Mouse (Mus musculus): ENCODE results near the gene Adamts17. TPM values are rescaled to one million over a fixed set of nuclear protein-coding genes. Genes with fewer than 3 reads are reported as not detected.

Gene Adamts17
- polyA plus RNA-seq, 1 experiment = not detected

DNA sequence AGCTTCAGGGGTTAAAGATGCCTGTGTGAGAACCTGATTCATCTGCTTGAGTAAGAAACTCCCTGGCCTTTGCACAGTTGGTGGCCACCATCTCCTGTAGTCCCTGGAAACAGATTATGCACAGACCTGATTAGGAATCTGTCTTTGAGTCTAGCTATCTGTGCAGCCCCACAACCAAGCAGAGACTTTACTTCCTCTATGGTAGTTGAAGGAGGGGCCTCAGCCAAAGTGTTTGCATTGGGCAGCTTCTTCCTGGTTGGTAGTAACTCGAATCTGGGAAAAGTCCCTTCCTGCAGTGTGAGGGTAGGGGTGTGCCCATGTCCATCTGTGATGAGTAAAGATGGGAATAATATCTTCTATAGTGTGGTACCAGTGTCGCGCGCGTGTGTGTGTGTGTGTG, 115.2 kb downstream of the Adamts17 start:
- Histone ChIP-seq H3K4me3 (replicated peaks) (no peak overlapping the region), H3K27me3 (ENCODE audit: control insufficient read depth) (no peaks in the 10 kb centered on the region), H3K36me3 (ENCODE audit: control insufficient read depth) (no peaks in the 10 kb centered on the region), H3K9me3 (ENCODE audit: control insufficient read depth, low read length) (no peaks in the 10 kb centered on the region), H3K4me1 (ENCODE audit: control insufficient read depth) (no peaks in the 10 kb centered on the region)
- TF ChIP-seq TAL1 (IDR thresholded peaks at IDR 0.05; ENCODE audit: low read length) = no peak
- no peak for TF ChIP-seq GATA1 (IDR thresholded peaks at IDR 0.05; ENCODE audit: low read length)

DNA sequence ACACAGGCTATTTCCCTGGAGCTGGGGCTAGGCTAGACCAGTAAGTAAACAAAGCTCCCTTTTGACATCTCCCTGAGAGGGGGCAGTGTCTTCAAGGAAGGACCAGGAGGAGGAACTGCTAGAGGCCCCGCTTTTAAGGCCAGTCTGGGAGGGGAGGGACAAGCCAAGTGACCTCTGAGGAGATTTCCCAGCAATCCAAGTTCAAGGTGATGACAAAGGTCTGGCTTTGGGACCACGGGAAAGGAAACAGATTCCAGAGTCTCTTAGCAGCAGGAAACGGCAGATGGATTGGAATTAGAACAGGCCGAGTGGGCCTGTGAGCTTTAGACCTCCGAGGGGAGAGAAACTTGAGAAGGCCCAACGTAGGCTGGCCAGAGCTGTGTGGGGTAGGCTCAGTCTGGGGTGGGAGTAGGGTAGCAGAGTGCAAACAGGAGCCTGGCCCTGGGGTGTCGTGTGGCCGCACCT, 116.0 kb downstream of the Adamts17 start:
- H3K4me1 ChIP-seq (ENCODE audit: control insufficient read depth) = no peaks in the 10 kb centered on the region
- no peaks in the 10 kb centered on the region for H3K36me3 ChIP-seq (ENCODE audit: control insufficient read depth)
- no peaks in the 10 kb centered on the region for H3K9me3 ChIP-seq (ENCODE audit: control insufficient read depth, low read length)
- no peak for TF ChIP-seq TAL1 (IDR thresholded peaks at IDR 0.05; ENCODE audit: low read length)
- no peak for TF ChIP-seq GATA1 (IDR thresholded peaks at IDR 0.05; ENCODE audit: low read length)
- H3K4me3 ChIP-seq (replicated peaks) = no peak overlapping the region
- H3K27me3 ChIP-seq (ENCODE audit: control insufficient read depth) = no peaks in the 10 kb centered on the region

DNA sequence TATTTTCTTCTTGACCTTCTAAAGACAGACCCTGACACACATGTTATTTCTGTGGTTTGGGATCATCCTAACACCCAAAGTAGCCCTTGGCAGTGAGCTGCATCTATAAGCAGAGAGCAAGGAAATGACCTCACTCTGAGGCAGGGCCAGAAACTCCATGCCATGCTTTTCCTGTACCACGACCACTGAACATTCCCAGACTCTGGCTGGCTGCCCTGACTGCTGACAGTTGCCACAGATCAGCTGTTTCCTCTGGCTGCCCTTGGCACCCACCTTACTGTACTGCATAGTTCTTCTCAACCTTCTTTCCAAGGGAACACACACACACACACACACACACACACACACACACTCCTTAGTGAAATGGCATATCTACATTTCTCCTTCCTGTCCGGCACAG, 116.4 kb downstream of the Adamts17 start:
- H3K27me3 ChIP-seq (ENCODE audit: control insufficient read depth) = no peaks in the 10 kb centered on the region
- H3K4me1 ChIP-seq (ENCODE audit: control insufficient read depth) = no peaks in the 10 kb centered on the region
- no peaks in the 10 kb centered on the region for H3K36me3 ChIP-seq (ENCODE audit: control insufficient read depth)
- H3K9me3 ChIP-seq (ENCODE audit: control insufficient read depth, low read length) = no peaks in the 10 kb centered on the region
- TF ChIP-seq TAL1 (IDR thresholded peaks at IDR 0.05; ENCODE audit: low read length) (no peak), GATA1 (IDR thresholded peaks at IDR 0.05; ENCODE audit: low read length) (no peak)
- H3K4me3 ChIP-seq (replicated peaks) = no peak overlapping the region

DNA sequence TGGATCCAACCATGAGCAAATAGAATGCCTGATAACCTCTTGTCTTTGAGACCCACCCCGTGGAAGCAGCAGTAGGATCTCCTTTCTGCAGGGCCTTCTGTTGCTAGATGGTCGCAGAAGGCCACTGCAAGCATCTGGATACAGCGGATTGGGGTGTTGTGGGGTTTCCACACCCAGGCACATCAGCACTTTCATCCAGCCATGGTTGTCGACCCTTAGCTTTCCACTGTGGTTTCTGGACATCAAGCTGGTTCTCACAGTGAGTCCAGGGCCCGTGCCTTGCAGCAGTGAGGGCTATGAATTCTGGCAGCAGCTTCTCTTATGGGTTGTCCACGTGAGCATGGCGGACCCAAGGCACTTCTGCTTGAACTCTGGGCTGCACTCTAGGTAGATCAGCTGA, 118.2 kb downstream of the Adamts17 start:
- no peaks in the 10 kb centered on the region for H3K4me1 ChIP-seq (ENCODE audit: control insufficient read depth)
- H3K9me3 ChIP-seq (ENCODE audit: control insufficient read depth, low read length) = no peaks in the 10 kb centered on the region
- TF ChIP-seq GATA1 (IDR thresholded peaks at IDR 0.05; ENCODE audit: low read length) = no peak
- no peak for TF ChIP-seq TAL1 (IDR thresholded peaks at IDR 0.05; ENCODE audit: low read length)
- no peaks in the 10 kb centered on the region for H3K27me3 ChIP-seq (ENCODE audit: control insufficient read depth)
- H3K36me3 ChIP-seq (ENCODE audit: control insufficient read depth) = no peaks in the 10 kb centered on the region
- no peak overlapping the region for H3K4me3 ChIP-seq (replicated peaks)

DNA sequence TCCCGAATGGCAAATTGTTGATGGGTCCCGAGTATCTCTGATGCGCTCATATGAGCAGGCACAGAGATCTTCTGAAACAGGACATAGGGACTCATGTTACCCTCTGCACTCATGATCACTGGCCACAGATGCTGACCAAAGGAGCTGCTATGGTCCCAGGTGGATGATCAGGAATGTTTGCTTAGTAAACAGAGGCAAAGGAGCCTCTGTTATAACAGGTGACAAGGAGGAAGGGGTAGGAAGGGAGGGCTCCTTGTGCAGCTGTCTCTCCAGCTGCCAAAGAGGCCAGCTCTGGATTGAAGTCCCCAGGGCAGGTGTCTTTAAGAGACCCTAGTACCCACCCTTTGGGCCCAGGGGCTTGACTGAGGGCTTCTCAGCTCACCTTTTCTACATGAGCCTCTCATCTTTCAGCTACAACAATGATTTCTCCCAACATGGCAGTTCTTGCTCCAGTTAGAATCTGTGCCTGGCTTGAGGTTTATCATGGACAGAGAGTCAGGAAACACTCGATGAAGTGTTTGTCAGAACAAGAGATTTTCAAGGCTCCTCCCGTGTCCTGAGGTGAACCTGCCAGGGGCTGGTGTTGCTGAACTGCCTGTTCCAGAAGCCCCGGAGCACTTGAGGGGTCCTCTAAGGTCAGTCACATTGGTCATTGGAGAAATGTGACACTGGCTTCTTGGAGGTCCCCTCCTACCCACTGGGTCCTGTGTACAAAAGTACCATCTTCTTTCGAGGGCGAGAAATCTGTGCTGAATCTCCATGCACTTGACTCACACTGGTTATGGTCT, 120.9 kb downstream of the Adamts17 start:
- H3K4me1 ChIP-seq (ENCODE audit: control insufficient read depth) = no peaks in the 10 kb centered on the region
- no peaks in the 10 kb centered on the region for H3K36me3 ChIP-seq (ENCODE audit: control insufficient read depth)
- H3K9me3 ChIP-seq (ENCODE audit: control insufficient read depth, low read length) = no peaks in the 10 kb centered on the region
- H3K4me3 ChIP-seq (replicated peaks) = no peak overlapping the region
- H3K27me3 ChIP-seq (ENCODE audit: control insufficient read depth) = no peaks in the 10 kb centered on the region
- TF ChIP-seq GATA1 (IDR thresholded peaks at IDR 0.05; ENCODE audit: low read length) (no peak), TAL1 (IDR thresholded peaks at IDR 0.05; ENCODE audit: low read length) (no peak)

DNA sequence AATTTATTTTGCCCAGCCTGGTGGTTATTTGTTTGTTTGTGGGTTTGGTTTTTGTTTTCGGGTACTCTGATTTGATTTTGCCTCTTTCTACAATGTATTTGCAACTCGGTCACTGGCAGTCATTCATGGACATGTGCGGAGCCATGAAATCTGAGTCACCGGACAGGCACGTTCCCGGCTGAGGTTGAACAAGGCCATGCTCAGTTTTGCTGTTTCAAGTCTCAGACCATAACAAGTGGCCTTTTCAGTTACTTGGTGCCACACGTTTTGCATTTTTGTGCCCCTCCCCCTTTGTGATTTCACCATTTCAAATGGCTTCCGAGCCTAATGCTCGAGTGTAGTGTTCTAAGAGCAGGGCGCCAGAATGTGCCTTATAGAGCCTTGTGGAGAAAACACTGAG, 123.2 kb downstream of the Adamts17 start:
- Histone ChIP-seq H3K4me3 (replicated peaks) (no peak overlapping the region), H3K27me3 (ENCODE audit: control insufficient read depth) (no peaks in the 10 kb centered on the region), H3K4me1 (ENCODE audit: control insufficient read depth) (no peaks in the 10 kb centered on the region), H3K9me3 (ENCODE audit: control insufficient read depth, low read length) (no peaks in the 10 kb centered on the region), H3K36me3 (ENCODE audit: control insufficient read depth) (no peaks in the 10 kb centered on the region)
- TF ChIP-seq TAL1 (IDR thresholded peaks at IDR 0.05; ENCODE audit: low read length) (no peak), GATA1 (IDR thresholded peaks at IDR 0.05; ENCODE audit: low read length) (no peak)

DNA sequence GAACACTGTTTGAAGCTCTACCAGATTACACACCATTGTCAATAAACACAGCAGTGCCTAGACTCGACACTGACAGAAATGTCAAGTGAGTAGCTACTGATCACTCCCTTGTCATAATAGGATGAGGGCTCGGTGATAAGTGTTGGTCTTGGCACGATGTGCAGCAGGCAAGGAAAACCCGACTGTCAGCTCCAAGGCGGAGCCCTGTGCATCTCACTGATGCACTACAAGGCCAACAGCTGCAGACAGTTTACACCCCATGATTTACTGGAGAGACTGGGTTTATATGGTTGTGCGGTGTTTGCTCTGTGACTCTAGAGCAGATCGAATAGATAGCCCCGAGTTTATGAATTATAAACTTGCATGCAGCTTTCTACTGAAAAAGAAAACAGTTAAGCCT, 124.0 kb downstream of the Adamts17 start:
- TF ChIP-seq GATA1 (IDR thresholded peaks at IDR 0.05; ENCODE audit: low read length) = no peak
- TF ChIP-seq TAL1 (IDR thresholded peaks at IDR 0.05; ENCODE audit: low read length) = no peak
- Histone ChIP-seq H3K4me3 (replicated peaks) (no peak overlapping the region), H3K9me3 (ENCODE audit: control insufficient read depth, low read length) (no peaks in the 10 kb centered on the region), H3K4me1 (ENCODE audit: control insufficient read depth) (no peaks in the 10 kb centered on the region), H3K36me3 (ENCODE audit: control insufficient read depth) (no peaks in the 10 kb centered on the region), H3K27me3 (ENCODE audit: control insufficient read depth) (no peaks in the 10 kb centered on the region)

DNA sequence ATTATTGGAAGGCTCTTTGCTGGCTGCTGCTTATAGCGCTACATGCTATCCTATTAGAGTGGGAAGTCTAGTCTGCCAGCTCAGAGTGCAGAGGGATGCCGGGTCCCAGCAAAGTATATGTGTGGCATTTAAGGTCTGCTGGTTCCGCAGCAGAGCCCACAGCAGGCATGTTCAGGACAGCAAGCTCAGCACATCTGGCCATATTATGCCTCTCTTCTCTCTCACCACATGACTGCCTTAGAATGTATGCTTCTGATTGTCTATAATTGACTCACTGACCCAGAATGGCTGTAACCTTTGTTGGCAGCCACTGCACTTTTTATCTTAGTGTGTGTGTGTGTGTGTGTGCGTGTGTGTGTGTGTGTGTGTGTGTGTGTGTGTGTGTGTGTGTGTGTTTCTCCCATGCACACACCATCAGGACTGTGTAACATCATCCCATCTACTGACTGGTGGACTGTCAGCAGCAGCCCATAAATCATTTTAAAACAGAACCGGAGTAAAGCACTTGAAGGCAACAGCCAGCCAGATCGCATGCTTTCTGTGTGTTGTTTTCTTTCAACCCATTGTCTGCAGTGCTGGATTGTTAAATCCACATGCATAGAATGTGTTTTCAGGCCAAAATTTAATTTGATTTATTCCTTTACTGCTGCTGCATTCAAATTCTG, 127.1 kb downstream of the Adamts17 start:
- H3K4me3 ChIP-seq (replicated peaks) = no peak overlapping the region
- H3K4me1 ChIP-seq (ENCODE audit: control insufficient read depth) = no peaks in the 10 kb centered on the region
- H3K9me3 ChIP-seq (ENCODE audit: control insufficient read depth, low read length) = no peaks in the 10 kb centered on the region
- H3K36me3 ChIP-seq (ENCODE audit: control insufficient read depth) = no peaks in the 10 kb centered on the region
- no peak for TF ChIP-seq GATA1 (IDR thresholded peaks at IDR 0.05; ENCODE audit: low read length)
- no peaks in the 10 kb centered on the region for H3K27me3 ChIP-seq (ENCODE audit: control insufficient read depth)

DNA sequence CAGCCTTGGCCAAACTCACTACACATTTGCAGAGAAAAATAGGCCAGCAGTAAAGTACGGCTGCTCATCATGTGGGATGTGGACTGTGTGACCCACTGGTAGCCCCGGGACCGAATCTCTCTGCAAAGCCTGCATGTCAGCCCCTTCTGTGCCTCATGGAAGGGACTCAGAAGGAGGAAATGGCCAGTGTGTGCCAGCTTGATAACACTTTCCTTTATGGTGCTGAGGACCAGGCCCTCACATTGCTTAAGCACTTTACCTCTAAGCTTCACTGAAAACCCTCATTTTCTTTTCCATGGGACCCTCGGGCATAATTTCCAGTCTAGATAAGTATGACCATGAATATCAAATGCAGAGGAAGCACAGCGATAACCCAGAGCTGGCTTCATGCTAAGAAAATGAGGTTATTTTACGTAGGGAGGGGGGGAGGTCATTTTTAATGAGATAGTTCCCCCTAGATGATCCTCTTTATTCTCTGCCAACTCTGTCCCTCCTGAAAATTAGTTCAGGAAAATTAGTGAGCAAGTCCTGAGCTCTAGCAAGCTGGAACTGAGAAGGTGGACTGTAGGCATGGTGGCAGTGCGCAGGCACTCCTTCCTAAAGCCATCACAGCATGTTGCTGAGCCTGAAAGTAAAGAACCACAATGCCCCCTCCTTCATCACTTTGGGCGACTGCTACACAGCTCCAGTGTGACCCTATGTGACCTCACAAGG, 127.8 kb downstream of the Adamts17 start:
- Histone ChIP-seq H3K27me3 (ENCODE audit: control insufficient read depth) (no peaks in the 10 kb centered on the region), H3K36me3 (ENCODE audit: control insufficient read depth) (no peaks in the 10 kb centered on the region), H3K4me1 (ENCODE audit: control insufficient read depth) (no peaks in the 10 kb centered on the region), H3K4me3 (replicated peaks) (no peak overlapping the region), H3K9me3 (ENCODE audit: control insufficient read depth, low read length) (no peaks in the 10 kb centered on the region)
- TF ChIP-seq GATA1 (IDR thresholded peaks at IDR 0.05; ENCODE audit: low read length) (no peak), TAL1 (IDR thresholded peaks at IDR 0.05; ENCODE audit: low read length) (no peak)
